Mouse (Mus musculus): ENCODE results near the gene Stra6l.

The Stra6l gene

DNA sequence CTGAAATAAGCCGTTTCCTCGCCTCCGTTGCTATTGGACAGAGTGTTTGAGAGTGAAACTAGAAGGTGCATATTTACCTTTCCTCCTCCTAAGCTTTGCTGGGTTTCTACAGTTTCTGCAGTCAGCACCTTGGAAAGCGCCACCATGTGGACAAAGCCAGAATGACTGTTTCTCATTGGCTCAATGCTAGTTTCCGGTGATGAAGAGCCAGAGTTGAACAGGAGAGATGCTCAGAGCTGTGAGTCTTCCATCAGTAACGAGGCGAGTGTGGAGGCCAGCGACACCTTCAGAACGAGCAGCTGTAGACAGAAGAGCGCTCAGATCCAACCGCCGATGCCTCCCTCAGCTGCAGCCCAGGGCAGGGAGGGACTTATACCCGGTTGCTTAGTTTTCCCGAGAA is 4.1 kb upstream of the Stra6l start:
- peak; percentile 34 for DNase-seq (ENCODE audit: low spot score)

DNA sequence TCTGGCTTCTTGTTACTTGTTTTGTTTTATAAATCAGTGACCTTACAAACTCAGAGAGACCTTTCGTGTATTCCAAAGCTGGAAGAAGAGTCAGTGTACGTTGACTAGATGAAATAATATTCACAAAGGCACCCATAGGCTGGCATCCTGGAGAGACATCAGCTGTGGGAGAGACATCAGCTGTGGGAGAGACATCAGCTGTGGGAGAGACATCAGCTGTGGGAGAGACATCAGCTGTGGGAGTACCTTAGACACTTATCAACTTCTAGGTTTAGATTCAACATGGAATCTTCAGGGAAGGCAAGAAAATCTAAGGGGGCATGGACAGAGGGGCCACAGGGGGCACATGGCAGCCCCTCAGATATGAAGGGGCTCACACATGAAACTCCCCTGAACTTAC is 2.2 kb upstream of the Stra6l start:
- DNase-seq (ENCODE audit: low spot score) = no peak

DNA sequence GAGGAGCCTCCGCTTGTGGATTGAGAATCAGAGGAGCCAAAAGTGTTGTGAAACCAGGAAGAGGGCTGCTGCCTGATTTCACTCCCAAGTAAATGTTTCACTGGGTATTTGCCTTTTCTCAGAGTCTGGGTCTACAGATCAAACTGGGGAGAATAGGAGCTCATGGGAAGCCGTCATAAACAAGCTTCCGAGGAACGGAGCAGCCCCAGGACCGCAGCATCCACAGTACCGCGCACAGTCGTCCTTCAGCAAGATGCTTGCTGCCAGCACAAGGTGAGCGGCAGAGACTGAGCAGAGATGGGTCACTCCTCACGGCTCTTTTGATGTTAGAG is 327 bp downstream of the Stra6l start:
- DNase-seq (ENCODE audit: low spot score) = no peak

DNA sequence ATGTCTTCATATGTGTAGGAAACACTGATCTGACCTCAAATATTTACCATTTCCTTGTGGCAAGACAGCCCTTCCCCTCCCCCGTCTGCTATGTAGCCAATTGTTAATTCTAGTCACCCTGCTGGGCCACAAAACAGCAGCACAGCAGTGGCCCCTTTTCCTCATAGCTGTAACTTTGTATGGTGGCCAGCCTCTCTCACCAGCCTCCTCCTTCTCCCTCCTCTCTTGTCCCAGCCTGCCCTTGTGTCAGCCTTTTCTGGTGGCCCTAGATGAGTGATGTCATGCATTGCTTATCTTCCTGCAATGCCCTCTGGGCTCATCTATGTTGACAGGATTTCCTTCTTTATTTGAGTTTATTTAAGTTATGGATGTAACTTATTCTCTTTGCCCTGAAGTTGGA is 955 bp downstream of the Stra6l start:
- no peak for DNase-seq (ENCODE audit: low spot score)

DNA sequence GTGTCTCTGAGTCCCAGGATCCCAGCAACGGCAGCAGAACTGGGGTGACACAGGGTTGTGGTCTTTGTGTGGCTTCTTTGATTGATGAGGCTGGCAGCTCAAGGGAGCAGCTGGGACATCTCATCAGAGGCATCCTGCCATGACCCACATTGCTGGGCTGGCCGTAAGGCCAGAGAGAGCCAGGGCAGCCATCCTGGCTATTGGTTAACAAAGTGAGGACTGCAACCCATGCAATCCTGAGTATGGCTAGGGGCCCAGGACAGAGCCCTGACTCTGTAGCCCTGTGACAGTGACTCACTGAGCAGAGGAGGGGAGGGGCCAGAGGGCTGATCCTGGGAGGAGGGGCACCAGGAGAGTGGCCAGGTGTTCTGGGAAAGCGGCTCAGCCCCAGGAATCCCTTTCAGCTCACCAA is 3.2 kb downstream of the Stra6l start:
- peak; percentile 8 for DNase-seq (ENCODE audit: low spot score)

DNA sequence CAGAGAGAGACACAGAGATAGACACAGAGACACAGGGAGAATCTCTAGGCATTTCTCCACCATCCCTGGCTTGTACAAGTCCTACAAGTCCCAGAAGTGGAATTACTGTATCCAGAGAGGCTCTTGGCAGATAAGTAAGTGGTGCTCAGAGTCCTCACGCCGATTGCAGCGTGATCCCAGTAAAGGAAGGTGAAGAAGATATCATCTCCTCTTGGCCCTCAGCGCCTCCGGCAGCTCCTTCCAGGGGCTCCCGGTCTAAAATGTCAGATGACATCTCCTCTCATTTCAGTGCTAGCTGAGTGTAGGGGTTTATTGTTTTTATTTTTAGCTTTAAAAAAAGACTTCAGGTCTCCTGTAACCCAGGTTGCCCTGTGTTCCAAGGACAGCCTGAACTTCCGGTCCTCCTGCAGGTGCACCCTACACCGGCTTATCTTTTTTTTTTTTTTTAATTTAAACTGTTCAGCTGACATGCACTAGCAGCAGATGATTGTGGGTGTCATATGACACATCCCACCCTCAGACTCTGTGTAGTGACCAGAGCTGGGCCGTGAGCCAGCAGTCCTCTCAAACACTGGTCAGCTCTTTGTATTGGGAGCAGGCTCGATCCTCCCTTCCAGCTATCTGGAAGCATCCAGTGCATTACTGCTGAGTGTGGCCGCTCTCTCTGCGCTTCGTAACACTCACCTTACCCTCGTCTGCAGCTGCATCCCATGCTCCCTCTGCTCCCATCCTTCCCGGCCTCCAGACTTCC is 5.2 kb downstream of the Stra6l start:
- DNase-seq (ENCODE audit: low spot score) = no peak

DNA sequence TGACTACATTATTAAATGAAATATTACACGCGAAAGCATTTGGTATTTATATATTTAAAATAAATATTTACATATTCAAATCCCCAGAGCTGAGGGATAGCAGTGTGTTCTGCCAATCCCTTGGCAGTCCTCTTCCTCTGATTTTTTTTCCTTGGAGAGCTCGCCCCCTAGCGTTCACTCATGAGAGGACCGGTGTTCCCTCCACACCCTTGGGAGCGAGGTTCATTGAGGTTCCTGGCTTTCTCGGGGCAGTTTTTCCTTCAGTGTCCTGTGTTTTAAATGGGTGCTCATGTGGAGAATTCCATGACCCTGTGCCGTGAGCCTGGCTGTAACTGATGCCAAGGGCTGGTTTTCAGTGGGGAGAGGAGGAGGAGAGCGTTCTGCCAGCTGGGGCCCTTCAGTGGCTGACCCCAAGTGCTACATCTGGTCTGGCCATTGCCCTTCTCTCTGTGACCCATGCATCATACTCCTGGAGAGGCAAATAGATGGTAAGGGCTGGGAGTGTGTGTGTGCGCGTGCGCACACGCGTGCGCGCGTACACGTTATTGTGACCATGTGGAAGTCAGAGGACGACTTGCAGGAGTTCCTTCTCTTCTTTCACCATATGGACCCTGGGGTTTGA is 7.5 kb downstream of the Stra6l start:
- DNase-seq (ENCODE audit: low spot score) = peak; percentile 76

DNA sequence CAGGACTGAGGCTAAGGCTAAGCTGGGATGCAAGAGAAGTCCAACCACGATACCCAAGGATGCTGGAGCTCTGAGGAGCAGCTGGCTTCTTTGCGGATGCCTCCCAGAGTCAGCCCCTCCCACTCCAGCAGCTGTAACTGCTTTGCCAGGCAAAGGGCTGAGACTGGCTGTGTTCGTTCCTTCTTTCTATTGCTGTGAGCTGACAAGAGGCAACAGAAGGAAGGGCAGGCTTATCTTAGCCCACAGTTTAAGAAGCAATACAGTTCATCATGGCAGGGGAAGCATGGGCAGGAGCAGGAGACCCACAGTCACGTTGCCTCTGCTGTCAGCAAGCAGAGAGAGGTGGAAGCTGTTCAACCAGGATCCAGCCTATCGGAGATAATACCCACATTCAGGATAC is 12.7 kb downstream of the Stra6l start:
- DNase-seq (ENCODE audit: low spot score) = no peak

DNA sequence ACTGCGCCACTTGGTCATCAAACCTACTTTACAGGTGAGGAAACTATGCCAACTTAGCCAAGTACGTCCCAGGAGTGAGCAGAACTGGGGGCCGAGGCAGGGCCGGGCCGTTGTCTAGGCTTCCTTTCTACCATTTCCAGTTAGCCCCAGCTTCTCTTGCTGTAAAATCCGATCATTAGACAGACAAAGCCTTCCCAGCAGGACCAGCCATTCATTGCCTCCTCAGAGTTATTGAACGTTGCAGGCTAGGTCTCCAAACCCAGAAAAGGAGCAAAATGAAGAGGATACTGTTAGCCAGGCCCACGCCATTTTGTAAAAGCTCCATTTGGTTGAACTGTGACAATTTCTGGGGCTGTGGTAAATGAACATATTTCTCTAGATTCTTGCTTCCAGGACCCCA is 19.0 kb downstream of the Stra6l start:
- no peak for DNase-seq (ENCODE audit: low spot score)

DNA sequence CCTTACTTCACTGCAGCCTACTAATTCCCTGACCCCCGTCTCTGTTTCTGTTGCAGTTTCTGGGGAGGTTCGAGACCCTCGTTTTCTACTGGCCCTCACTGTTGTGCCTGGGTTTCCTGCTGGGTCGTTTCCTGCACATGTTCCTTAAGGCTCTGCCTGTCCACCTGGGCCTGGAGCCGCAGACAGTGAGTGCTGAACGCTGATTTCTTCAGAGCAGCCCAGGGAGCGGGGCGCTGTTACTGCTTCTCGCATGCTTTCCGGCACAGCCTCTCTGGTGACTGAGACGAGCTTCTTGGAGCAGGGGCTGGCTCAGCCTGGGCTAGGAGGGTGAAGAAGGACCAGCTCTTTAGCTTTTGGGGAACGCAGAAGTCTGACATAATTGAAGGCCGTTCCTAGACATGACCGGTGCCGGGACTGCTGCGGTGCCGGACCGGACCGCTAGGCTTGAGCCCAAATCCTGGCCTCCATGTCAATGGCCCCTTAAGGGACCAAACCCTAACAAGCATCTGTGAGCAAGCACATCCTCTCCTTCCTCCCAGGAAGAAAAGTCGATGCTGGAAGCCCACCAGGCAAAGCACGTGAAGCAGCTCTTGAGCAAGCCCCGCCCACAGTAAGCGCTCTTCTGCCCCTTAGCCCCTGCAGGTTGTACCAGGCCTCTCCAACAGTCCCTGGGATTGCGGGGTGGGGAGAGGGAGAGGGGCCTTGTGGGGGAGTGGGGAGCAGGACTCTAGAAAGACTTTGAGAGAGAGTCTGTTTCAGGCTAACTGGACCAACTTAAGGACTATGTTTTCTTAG is 20.8 kb downstream of the Stra6l start:
- no peak for DNase-seq (ENCODE audit: low spot score)

DNA sequence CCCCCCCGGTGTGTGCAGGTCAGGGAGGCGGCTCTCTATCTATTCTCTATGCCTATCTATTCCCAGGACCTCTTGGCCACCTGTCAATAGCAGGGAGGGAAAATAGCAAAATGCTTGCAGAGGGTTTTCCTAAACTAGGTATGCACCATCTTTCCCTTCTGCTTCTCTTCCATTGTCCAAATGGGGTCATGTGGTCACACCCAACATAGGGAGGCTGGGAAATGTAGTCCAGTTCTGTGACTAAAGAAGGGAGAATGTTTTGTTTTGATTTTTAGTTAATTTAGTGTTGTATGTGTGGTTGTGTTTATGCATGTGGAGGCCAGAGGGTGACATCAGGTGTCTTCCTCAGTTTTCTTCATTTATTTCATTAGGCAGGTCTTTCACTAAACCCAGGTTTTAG is 23.7 kb downstream of the Stra6l start:
- no peak for DNase-seq (ENCODE audit: low spot score)

DNA sequence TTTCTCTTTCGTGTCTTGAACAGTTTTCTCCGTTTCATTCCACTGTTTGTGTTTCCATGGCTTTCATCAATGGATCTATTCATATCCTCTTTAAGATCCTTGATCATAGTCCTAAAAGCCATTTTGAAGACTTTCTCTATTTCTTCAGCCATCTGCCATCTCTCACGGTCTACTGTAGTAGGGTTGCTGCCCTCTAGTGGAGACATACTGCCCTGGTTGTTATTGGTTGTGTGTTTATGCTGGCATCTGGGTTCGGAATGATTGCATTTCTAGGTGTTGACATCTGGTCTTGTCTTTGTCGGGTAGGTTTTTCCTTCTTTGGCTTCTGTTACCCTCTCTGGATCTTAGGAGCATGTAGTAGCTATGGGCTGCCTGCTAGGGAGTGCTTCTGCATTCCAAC is 30.5 kb downstream of the Stra6l start:
- peak; percentile 62 for DNase-seq (ENCODE audit: low spot score)

DNA sequence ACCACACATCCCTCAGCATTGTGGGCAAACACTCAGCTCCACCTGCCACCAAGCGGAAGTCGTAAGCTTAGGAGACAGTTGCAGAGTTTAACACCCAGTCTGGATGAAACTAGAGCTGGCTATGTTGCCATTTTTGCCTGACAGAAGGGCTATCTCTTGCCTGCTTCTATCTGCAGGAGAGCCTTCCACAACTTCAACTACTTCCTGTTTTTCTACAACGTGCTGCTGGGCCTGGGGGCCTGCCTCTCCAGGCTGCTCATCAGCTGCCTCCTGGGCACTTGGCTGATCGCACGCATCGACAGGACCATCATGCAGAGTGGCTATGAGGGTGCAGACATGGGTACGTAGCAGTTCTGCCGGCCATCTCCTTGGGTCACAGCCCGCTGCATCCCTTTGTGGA is 34.1 kb downstream of the Stra6l start:
- no peak for DNase-seq (ENCODE audit: low spot score)

DNA sequence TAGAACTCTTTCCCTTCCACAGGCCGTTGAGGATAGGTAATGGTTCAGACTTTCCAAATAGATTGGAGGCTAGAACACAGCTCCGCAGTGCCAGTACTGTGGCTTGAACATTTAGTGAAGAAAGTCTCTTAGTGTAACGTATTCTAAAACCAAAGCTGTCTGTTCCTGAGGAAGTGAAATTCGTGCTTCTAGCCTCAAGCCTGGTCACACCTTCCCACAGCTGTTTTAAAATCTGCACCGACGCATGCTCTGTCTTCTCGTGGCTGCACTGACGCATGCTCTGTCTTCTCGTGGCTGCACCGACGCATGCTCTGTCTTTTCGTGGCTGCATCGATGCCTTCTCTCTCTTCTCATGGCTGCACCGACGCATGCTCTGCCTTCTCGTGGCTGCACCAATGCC is 34.8 kb downstream of the Stra6l start:
- DNase-seq (ENCODE audit: low spot score) = no peak

DNA sequence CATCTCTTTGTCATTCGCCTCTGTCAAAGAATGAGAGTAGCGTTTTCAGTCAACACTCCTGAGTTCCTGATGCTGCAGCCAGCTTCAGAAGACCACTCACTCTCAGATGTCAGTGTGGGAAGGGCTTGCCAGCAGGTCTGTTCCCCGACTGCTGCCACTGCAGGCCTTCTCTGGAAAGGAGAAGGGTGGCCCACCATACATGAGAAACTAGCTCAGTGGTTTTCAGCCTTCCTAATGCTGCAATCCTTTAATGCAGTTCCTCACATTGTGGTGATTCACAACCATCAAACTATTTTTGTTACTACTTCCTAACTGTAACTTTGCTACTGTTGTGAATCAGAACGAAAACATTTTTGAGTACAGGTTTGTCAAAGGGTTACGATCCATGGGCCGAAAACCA is 41.0 kb downstream of the Stra6l start:
- no peak for DNase-seq (ENCODE audit: low spot score)

DNA sequence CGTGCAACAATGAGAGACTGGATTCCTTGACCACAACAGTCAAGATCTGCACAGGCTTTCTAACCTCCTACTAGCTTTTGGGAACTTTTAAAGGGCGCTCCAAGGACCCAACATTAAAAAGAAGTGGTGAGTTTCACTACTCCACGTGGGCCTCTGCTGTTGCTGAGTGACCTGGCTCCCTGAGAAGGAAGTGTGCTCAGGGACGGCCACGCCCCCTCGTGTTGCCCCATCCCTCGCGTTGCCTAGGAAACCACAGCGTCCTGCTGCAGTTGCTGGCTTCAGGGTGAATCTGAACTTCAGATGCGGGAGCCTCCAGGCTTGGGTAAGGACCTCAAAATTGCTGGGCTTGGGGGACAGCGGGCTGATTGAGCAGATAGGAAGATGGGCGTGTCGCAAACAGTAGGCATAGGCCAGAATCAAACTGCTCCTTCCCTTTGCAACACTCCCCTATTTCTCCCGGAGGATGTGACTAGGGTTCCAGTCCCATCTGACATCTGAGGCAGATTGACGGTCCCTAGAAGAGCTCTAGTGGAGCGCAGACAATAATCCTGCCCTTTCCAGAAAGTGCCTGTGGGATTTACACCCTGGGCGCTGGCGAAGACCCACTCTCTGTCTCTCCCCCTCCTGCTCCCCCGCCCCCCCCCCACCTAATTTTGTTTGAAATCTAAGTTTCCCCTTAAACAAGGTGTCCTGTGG is 41.8 kb downstream of the Stra6l start, which contains the start of gene Ccdc180:
TSS of gene Ccdc180 (plus strand) at position 238 of the 696 bp plus-strand sequence.
- peak; percentile 67 for DNase-seq (ENCODE audit: low spot score)

DNA sequence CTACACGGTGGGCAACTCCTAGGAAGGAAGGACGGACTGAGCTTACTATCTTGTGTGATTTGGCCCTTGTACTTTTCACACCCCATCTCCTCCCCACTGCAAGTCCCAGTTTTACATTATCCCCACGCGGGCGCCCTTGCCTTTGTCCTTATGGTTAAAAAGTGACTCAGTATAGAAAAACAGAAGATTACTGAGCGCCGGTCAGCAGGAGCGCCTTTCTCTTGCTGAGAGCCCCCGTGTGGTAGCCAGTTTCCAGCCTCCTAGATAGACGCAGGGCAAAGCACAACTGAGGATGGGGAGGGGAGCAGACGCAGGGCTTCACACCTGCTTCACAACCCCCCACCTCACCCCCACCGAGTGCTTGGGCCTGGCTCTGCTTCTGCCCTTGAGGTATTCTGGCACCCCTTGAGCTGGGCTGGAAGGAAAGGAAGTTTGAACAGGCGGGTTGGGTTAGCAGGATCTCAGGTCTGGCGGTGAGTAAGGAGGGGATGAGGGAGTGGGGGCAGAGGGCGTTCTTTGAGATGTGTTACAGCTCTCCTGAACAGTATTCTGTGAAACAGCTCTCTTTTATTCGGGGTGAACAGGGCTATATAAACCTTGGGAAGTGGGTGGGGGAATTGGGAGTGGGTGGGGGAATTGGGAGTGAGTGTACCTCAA is 48.1 kb downstream of the Stra6l start:
- DNase-seq (ENCODE audit: low spot score) = no peak

DNA sequence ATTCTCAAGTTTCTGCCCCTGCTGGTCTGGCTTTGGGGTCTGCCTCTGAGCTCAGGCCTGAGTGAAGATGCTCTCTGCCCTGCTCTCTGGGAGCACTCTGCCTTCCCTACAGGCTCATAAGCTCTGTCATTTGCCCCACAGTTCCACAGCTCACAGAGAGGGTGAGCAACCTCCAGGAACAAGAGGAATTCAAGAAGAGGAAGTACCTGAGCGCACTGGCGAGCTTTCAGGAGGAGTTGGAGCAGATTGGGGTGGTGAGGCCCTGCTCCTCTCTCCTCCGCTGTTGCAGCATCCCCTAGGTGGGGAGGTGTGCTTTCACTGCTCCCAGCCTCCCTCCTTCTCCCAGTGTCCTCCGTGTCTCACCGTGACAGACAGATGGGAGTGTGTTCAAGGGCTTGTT is 49.9 kb downstream of the Stra6l start:
- no peak for DNase-seq (ENCODE audit: low spot score)

DNA sequence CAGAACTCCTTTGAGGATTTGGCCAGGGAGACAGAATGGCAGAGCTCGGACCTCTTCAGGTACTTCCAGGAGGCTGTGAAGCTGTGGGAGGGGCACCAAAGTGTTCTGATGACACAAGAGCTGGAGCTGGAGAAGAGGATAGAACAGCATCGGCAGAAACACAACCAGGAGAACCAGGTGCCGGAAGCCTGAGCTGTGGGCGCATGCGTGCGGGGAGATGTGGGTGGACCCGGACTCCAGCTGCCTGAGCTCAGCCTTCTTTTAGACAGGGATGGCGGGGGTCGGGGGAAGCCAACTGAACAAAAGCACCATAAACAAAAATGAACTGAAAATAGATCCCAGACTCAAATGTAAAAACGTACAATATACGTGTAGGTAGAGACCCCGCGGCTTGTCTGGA is 60.8 kb downstream of the Stra6l start:
- peak; percentile 15 for DNase-seq (ENCODE audit: low spot score)

DNA sequence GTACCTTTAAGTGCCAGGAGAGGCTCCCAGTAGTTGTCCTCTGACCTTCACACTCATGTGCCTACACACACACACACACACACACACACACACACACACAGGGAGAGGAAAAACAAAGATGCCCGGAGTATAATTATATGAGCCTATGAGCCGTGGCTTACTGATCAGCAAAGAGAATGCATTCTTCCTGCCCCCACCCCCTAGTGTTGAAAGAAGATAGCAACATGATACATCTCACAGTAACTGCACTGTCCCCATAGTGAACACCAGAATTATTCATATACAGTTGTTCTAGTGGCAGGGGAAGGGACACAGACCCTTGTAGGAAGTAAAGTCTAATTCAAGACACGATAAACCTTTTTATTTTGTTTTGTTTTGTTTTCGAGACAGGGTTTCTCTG is 61.5 kb downstream of the Stra6l start:
- no peak for DNase-seq (ENCODE audit: low spot score)

DNA sequence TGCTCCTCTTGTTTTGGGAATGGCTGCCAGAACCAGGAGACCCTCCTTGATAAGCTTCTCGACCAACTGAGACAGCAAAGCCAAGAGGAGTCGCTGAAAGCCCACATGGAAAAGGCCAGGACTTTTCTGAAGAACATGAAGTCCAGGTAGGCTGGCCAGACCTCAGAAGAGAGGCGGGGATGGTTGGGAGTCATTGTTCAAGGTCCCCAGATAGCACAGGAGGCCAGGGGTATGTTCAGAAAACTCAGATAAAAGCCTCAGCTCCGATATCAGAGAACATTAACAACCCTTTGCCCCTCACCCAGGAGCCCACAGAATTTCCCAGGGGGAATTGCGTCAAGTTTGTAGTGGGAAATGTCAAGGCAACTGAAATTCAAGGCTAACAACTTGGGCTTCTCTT is 62.8 kb downstream of the Stra6l start:
- DNase-seq (ENCODE audit: low spot score) = no peak

DNA sequence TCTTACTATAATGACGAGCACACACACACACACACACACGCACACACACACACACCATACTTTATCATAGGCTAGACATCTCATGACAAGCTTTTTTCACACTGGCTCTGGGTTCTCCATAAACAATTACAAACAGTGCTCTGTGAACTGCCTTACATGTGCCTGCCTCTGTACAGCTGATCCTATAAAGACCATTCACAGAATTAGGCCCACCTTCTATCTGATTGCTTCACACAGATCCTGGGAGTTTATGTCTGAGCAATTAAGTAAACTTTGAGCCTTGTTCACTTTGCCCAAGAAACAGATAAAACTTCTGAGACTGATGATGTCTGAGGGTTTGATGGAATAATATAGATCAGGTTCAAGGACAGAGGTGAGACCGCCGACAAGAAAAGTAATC is 63.4 kb downstream of the Stra6l start:
- no peak for DNase-seq (ENCODE audit: low spot score)
